Mouse (Mus musculus) heart, postnatal 25 days (tissue): Measurements from ENCODE around the gene Pknox2. TPM values are rescaled to one million over a fixed set of nuclear protein-coding genes. Genes with fewer than 3 reads are reported as not detected.

ENCODE experiments used
- DNase-seq: peaks from one replicate; pipeline ENCODE4 v3.0.0; 2022; ENCODE audit warnings: low spot score
- intact Hi-C: fragments of 180-260 bp; cut with DNase I; formaldehyde crosslinking; loops from one replicate; pipeline ENCODE4 v1.15.1; 2025
- total RNA-seq, 2 experiments: library from RNA; stranded (reverse); gene quantifications; 2 replicates each; pipeline ENCODE4 v1.2.3; 2021

Pknox2 gene
- total RNA-seq, 2 experiments from 2014 or later = 6.3 to 8.3 TPM

GRCm38 (mm10) chr9:36969131-36969530 lies 178.1 kb downstream of the Pknox2 start:
- intact Hi-C loops = loop anchor here (5.0 kb wide), 1 partner anchor 77 kb away; no protein-coding TSS in a partner anchor
- no peak for DNase-seq

DNA sequence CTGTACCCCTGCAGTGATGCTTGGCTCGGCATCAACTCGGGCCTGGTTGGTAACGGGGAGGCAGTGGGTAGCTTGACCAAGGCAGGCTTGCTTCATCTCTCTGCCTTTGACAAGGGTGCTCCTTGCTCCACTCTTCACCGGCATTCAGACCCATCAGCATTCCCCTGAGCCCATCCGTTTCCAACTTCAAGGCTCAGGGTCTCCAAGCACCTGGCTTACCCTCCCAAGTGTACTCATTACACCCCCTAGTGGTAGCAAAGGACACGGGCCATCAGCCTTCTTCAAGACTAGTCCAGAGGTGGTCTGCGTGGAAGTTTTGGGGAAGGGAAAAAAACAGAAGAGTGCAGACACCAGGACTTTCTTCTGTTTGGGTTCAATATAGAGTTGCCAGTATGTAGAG lies 178.5 kb downstream of the Pknox2 start:
- DNase-seq = no peak
- intact Hi-C loops = loop anchor here (1.0 to 5.0 kb wide), 2 partner anchors 76 to 179 kb away; partner anchors contain the start of gene Pknox2

GRCm38 (mm10) chr9:36968236-36968635 lies 179.0 kb downstream of the Pknox2 start:
- no peak for DNase-seq
- intact Hi-C loops = loop anchor here (1.0 to 5.0 kb wide), 2 partner anchors 76 to 179 kb away; partner anchors contain the start of gene Pknox2

DNA sequence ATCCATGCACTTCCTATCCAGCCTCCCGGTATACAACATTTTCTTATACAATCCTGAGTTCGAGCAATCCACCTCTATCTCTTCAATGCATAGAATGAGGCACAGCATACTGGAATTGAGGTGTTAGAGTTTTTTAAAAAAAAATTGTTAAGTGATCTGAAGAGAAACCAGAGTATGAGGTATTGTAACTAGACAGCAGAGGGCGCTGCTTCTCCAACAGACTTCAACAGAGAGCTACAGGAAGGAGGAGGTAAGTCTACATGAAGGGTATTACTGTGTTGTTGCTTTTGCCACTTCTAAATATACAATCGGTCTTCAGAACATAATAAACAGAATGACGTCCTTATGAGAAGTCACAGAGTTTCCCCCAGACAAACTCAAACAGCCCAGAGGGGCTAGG lies 181.5 kb downstream of the Pknox2 start:
- DNase-seq = no peak
- intact Hi-C loops = loop anchor here (5.0 kb wide), 1 partner anchor 73 kb away; no protein-coding TSS in a partner anchor

GRCm38 (mm10) chr9:36964230-36964629 lies 183.0 kb downstream of the Pknox2 start:
- intact Hi-C loops = no loop called here
- no peak for DNase-seq

DNA sequence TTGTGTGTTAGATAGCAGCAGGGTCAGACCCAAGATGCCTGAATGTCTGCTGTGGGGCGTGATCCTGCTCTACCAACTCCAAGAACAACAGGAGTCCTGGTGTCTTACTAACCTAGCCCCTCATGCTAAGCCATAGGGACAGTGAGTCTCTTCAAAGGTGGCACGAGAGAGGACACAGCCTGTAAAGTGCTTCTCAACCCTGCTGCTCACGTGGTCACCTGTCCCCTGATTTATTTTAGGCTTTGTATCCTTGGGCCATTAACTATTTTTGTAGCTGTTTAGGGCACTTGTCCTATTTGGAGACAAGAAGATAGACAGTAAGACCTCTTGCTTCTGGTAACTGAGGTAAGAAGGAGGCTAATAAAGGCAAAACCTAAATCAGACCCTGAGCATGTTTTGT lies 183.7 kb downstream of the Pknox2 start:
- DNase-seq = no peak
- intact Hi-C loops = no loop called here

DNA sequence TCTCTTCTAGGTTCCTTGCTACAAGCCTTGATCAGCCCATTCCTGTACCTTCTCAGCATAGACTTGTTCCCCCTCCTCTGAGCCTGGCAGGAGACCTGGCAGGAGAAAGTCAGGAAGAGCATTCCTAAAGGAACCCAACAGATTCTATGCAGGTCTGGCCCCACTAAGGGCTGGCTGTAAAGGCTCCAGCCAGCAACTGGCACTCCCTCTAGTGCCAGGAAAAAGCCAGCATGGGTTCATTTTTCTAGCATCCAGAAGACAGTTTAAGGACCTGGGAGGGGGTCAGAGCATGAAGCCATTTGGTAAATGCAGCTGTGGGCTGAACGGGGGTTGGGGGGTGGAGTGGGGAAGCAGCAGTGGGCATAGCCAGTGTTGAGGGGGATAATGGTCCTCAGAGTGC lies 185.3 kb downstream of the Pknox2 start:
- no peak for DNase-seq
- intact Hi-C loops = no loop called here

DNA sequence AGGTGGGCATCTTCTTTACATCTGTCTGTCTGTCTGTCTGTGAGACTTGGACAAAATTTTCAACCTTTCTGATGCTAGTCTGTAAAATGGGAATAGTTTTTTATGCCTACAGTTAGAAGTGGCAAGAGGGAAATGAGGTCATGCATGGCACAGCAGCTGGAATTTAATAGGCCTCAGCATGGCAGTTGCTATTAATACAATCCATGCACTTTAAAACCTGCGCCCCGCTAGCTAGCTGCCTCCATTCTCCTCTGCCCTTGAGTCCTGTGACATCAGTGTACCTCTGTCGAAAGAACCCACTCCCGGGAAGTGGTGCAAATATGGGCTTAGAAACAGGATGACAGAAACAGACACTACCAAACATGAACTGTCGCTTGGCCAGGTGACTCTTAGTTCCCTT lies 186.1 kb downstream of the Pknox2 start:
- DNase-seq = no peak
- intact Hi-C loops = no loop called here

- DNase-seq = no peak
- intact Hi-C loops = no loop called here
Observed at GRCm38 (mm10) chr9:36951133-36951484, 196.1 kb downstream of the Pknox2 start.

DNA sequence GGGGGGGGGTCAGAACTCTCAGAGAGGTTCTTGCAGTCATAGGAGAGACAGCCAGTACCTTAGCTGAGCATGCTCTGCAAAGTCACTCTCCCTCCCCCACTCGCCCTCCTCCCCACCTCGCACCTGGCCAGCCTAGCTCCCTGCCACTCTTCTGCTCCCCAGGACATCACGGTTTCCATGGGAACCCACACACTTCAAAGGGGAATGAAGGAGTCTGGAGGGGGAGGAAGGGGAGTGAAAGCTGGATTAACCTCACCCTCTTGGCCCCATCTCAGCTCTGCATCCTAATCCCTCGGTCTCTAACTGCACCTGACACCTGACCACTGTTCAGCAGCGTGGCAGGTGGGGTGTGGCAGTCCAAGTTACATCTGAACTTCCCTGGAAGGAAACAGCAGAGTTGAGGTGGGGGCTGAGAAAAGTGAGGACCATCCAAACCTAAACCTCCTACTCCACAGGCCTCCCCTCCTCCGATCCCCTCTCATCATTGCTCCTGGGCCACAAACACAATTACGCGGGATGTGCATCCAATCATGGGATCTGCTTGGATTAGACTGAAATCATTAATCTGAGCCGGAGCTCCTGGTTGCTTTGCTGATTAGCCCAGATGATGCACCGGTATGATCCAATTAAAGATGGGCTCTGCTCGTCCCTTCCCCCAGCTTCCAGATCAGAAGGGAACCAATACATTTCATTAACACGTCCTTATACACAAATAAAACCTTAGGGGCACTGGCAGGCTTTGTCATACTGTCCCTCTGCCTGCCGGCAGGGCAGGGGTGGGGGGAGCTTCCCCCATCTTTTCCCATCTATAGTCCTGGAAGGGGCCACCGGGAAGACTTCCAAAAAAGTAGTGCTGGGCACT lies 196.7 kb downstream of the Pknox2 start:
- no peak for DNase-seq
- intact Hi-C loops = no loop called here

GRCm38 (mm10) chr9:36948181-36948580 lies 199.0 kb downstream of the Pknox2 start:
- no peak for DNase-seq
- intact Hi-C loops = no loop called here

DNA sequence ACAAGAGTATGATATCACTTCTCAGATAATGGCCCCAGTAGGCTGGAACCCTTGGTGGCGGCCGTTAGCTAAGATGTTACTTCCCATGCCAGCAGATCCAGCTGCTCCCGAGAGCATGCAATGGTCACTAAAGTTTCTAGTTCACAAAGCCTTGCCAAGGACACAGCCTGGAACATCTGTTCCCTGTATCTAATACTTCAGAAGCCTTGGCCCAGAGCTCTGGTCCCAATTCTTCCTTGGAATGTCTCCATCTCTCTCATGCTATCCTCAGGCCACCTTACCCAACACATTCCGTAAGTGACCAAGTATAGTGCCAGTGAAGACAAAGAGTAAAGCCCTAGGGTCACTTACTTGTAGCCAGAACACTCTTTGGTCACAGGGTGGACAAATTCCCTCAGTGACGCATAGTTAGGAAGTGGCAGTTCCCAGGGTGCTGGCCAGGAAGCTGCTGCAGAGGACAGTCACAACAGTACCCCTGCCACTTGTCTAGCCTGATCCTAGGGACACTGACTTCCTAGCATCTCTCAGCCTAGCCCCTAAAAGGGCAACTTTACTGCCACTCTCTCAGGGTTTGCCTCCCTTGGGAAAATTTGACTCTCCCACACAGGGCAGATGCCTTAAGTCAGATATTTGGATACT lies 200.0 kb downstream of the Pknox2 start:
- DNase-seq = peak; percentile 47
- intact Hi-C loops = no loop called here

DNA sequence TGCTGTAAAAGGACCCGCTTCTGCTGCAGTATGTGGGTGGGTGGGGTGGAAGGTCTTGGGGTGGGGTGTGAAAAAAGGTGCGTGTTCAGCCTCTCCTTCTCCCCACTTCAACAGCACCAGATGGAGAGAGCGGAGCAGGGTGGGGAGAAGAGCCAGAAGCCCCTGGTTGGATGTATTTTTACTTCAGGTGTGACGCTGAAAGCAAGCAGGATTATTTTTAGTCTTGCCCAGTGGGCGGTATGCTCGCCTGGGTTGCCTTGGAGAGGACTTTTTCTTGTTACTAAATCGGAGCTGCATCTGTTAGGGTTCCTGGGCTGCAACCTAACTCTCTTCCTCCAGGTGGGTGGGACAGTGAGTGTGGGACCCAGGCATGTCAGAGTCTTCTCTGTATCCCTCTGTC lies 202.4 kb downstream of the Pknox2 start:
- DNase-seq = no peak
- intact Hi-C loops = no loop called here

DNA sequence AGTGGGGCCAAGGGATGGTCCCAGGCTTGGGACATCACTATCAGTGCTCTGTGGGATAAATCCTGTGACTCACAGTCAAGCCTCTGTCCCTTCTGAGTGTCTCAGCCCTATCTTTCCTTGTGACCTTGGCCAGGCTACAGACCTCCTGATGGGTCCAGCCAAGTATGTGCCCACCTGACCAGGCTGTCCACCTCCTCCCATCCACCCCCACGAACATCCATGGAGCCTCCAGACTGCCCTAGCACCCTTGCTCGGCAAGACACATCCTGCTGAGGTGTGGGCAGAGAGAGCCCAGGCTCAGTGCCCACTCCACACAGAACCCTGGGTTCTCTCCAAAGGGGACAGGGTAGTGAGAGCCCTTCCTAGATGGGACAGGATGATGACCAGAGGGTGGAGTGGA lies 204.6 kb downstream of the Pknox2 start:
- intact Hi-C loops = no loop called here

GRCm38 (mm10) chr9:36942131-36942530 lies 205.1 kb downstream of the Pknox2 start:
- intact Hi-C loops = no loop called here
- DNase-seq = no peak

More for the DNA sequence above, 204.6 kb downstream of the Pknox2 start:
- no peak for DNase-seq

DNA sequence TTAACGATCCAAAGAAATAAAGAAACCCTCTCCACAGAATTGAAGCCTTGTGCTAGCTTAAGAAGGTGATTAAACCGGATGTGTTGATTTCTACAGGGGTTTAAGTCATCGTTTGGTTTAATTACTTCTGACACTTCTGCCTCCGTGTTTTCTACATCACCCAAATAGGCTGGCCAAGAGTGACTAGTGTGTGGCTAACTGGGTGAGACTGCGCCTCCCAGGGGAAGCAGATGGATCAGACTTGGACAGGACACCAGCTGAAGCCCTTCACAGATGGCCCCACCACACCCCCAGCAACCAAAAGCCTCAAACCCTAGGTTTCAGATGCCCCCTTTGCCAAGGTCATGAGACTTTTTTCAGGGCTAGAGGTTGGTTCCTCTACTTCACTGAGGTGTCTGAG lies 205.6 kb downstream of the Pknox2 start:
- no peak for DNase-seq
- intact Hi-C loops = no loop called here

DNA sequence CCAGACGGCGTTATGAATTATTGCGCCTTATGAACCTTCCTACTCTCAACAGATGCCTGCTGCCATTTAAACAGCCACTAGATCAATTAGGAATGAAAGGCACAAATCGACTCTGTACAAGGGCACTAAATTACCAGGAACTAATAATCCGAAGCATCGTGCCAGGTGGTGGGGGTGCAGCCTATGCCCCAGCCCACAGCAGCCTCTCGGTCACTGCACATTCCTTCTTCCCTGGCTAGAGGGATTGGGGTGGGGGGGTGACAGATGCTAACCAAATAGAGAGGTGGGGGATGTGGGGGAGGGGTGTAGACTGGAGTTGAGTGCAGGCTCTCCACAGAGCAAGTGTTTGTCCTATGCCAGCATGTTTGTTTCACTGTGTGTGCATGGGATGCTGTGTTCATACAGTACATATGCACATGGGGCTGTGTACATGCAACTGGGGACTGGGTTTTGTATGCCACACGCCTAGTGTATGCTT lies 208.6 kb downstream of the Pknox2 start:
- no peak for DNase-seq
- intact Hi-C loops = no loop called here

DNA sequence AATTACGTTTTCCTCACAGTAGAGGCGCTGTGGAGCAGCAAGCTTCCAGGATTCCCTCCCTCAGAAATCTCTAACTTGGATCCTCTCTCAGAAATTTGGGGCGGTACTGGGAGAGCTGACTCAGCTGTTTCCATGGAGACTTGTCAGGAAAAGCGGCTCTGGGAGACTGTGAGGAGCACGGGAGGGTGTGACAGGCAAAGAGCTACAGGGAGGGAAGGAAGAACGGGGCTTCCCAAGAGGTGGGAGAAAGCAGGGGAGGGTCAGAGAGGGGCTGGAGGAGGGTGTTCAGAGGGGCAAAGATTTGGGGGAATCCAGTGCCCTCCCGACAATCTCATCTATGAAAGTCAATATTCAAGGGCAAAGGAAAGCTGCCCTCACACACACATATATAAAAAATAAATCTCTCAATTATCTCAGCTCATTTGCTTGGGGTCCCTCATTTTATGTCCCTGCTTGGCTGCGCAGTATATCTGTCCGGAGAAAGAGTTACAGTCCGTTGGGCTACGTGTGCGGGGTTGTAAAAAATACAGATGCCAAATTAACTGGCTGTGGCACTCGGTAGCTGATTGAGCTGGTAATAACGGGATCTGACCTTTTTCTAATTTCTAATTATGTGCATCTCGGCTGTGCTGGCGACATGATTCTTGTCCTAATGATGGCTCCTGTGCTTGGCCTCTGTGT lies 213.3 kb downstream of the Pknox2 start:
- intact Hi-C loops = no loop called here
- peak; percentile 19 for DNase-seq

- intact Hi-C loops = no loop called here
- DNase-seq = no peak
Observed at GRCm38 (mm10) chr9:36932950-36933812, 214.0 kb downstream of the Pknox2 start.

- no peak for DNase-seq
- intact Hi-C loops = no loop called here
Observed at GRCm38 (mm10) chr9:36931657-36932056, 215.6 kb downstream of the Pknox2 start.
